In the genomic region with DNA sequence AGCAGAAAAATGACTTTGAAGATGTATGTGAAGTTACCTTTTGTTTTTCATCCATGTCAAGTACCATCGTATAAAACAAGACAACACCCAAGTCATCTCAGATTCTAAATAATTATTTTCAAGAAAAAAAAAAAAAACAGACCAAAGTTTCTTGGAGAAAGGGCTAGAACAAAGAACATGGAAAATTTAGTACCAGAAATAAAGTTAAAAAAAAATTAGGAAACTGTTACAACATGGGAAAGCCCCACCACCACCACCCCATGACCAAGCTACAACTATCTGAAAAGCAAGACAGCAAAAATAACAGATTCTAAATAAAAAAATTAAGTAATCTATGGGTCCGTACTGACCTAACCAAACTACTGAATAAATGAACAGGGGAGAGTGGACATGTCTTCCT, we compare ENCODE assay signal across 25 mouse cellular contexts.
"Had no signal": no experiment of that assay in that cellular context is flagged by ENCODE, and none has a peak within 500 bp of the region (broad histone marks: within the 10 kb centered on the region; RNA-seq: fewer than 3 reads in every experiment).

No protein-coding gene starts in this region.

- H3K4me3 ChIP-seq: embryonic facial prominence, embryonic 10.5 days; embryonic facial prominence, embryonic 12.5 days; embryonic facial prominence, embryonic 13.5 days; embryonic facial prominence, embryonic 15.5 days; erythroblast, embryonic 14.5 days; forebrain, embryonic 10.5 days; forebrain, embryonic 12.5 days; forebrain, embryonic 13.5 days; forebrain, embryonic 15.5 days; gastrocnemius, adult 2 months; heart, adult 2 months had no signal

- H3K4me2 ChIP-seq: embryonic facial prominence, embryonic 12.5 days; embryonic facial prominence, embryonic 13.5 days; embryonic facial prominence, embryonic 15.5 days; forebrain, embryonic 12.5 days; forebrain, embryonic 13.5 days; forebrain, embryonic 15.5 days had no signal

- H3K9me3 ChIP-seq: embryonic facial prominence, embryonic 10.5 days; embryonic facial prominence, embryonic 12.5 days; embryonic facial prominence, embryonic 13.5 days; embryonic facial prominence, embryonic 15.5 days; forebrain, embryonic 10.5 days; forebrain, embryonic 12.5 days; forebrain, embryonic 13.5 days; forebrain, embryonic 15.5 days had no signal

- DNase-seq: cerebellum, adult 8-10 months; cerebellum, adult 9-10 months; cerebellum, adult 9-11 months; cerebellum, postnatal 10 days; cerebellum, postnatal 14 days; cerebellum, postnatal 25 days; cerebellum, postnatal 36 days; embryo, embryonic 11 days; forebrain, postnatal 0 days; gastrocnemius, adult 2 months; gastrocnemius, postnatal 10 days; gastrocnemius, postnatal 14 days; gastrocnemius, postnatal 25 days; gastrocnemius, postnatal 36 days; heart, adult 18-20 months; heart, adult 2 months had no signal

- H3K9ac ChIP-seq: embryonic facial prominence, embryonic 12.5 days; embryonic facial prominence, embryonic 13.5 days; embryonic facial prominence, embryonic 15.5 days; forebrain, embryonic 12.5 days; forebrain, embryonic 13.5 days; forebrain, embryonic 15.5 days; forebrain, postnatal 0 days had no signal

- H3K27me3 ChIP-seq: embryonic facial prominence, embryonic 12.5 days; embryonic facial prominence, embryonic 13.5 days; embryonic facial prominence, embryonic 15.5 days; forebrain, embryonic 12.5 days; forebrain, embryonic 13.5 days; forebrain, embryonic 15.5 days had no signal

- H3K27ac ChIP-seq: embryonic facial prominence, embryonic 10.5 days; embryonic facial prominence, embryonic 12.5 days; embryonic facial prominence, embryonic 13.5 days; embryonic facial prominence, embryonic 15.5 days; forebrain, embryonic 10.5 days; forebrain, embryonic 12.5 days; forebrain, embryonic 13.5 days; forebrain, embryonic 15.5 days; gastrocnemius, adult 2 months; heart, adult 2 months had no signal

- H3K36me3 ChIP-seq: embryonic facial prominence, embryonic 12.5 days; embryonic facial prominence, embryonic 13.5 days; embryonic facial prominence, embryonic 15.5 days; forebrain, embryonic 15.5 days had no signal
